Mouse (Mus musculus) embryonic stem cell, embryonic (primary cell): Measurements from ENCODE around the gene Ppdpf.

Source experiments
- CTCF ChIA-PET, 4 experiments: fragments of 300-600 bp in 2 of 4; fragments of 350-600 bp in 2 of 4; sonication (Branson Sonifier 250); formaldehyde crosslinking; loops; one replicate each; lab custom pipeline; 2022; ENCODE audit warnings: inconsistent platforms in 2 of 4; lab: Charles Lee
- POLR2A ChIA-PET, 4 experiments: fragments of 300-600 bp in 2 of 4; fragments of 350-600 bp in 2 of 4; sonication (Branson Sonifier 250); formaldehyde crosslinking; loops; one replicate each; lab custom pipeline; 2022; ENCODE audit warnings: antibody characterized with exemption in 4 of 4, inconsistent platforms in 1 of 4; lab: Charles Lee

Gene Ppdpf

GRCm38 (mm10) chr2:181155801-181156200 is 31.2 kb upstream of the Ppdpf start:
- POLR2A ChIA-PET = interaction anchor here in 3 of 4 experiments (0.5 to 1.9 kb wide), 10 partner anchors 12 to 1351 kb away, joined by 3 to 7 read pairs (median 3); partner anchors contain the start of gene Ppdpf (in 1 of the 3)
- CTCF ChIA-PET = interaction anchor here in 2 of 4 experiments (0.6 to 1.1 kb wide), 3 partner anchors 34 to 171 kb away, joined by 3 to 4 read pairs (median 3); no protein-coding TSS in a partner anchor

DNA sequence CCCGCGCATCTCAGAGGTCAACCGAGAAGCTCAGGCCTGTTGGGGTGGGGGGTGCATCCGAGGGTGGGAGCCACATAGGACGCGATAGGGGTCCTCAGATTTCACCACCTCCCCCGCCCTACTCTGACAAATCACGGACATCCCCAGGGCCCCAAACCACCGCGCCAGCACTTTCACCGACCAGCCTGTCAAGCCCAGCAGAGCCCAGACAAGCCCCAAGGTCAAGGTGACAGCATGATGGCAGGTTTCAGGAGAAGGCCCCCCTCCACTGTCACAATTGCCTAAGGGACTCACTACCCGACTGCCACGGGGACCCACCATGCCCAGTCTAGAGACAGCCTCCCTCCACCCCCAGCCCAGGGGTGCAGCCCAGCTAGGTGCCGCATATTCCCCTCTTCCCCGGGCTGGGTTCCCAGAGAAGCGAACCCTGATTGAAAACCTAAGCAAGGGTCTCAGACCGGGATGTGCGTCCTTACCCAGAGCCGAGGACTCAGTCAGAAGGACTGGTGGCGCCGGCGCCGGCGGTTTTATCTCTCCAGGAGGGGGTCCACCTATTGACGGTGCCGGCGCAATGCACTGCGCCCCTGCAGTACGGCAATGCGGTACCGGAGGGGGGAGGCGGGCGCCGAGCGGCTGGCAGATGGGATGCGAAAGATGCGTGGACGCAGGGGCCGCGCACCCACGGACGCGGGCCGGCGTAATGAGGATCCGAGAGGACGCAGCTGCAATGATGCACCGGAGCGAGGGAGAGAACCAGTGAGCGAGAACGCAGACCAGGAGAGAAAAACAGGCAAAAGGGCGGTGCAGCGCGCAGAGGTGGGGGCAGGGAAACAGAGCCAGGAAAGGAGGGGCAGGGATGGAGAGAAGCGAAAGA is 30.6 kb upstream of the Ppdpf start, which contains the start of gene Eef1a2:
Eef1a2 (minus strand) TSS at position 767 of the 874 bp plus-strand sequence.
- CTCF ChIA-PET = interaction anchor here in 2 of 4 experiments (0.6 to 1.1 kb wide), 4 partner anchors 34 to 176 kb away, joined by 3 to 4 read pairs (median 3); no protein-coding TSS in a partner anchor
- POLR2A ChIA-PET = interaction anchor here in 2 of 4 experiments (0.6 to 1.4 kb wide), 8 partner anchors 13 to 1351 kb away, joined by 3 to 7 read pairs (median 3); partner anchors contain the start of gene Ppdpf (in 1 of the 2)

GRCm38 (mm10) chr2:181157180-181157579 is 29.9 kb upstream of the Ppdpf start:
- POLR2A ChIA-PET = interaction anchor here in 1 of 4 experiments (0.6 to 1.3 kb wide), 4 partner anchors 13 to 125 kb away, joined by 3 read pairs; partner anchors contain the start of gene Ppdpf
- CTCF ChIA-PET = interaction anchor here in 1 of 4 experiments (1.0 kb wide), 1 partner anchor 175 kb away, joined by 3 read pairs; no protein-coding TSS in a partner anchor

DNA sequence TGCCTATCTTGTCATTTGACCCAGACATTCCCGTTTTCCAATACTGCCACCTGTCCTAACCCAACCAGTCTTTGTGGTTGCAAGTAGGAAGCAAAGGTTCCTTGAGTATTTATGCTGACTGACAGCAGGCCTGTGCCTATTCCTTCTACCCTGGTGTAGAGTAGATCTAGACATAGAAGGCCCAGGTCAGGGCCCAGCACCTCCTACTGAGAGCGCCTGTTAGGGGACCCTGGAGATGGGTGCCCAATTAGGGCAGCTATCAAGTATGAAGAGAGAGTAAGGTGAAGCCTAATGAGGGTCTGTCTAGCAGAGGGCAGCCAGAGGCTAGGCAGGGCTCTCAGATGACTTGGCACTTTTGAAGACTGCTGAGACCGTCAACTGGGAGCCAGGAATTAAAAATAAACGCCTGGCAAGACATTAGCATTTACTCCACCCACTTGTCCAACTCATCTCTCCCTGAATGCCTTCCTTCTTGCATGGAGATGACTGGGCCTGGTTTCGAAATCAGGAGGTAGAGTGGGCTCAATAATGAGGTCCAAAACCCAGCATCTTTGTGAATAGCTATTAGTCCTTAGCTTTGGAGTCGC is 29.2 kb upstream of the Ppdpf start:
- CTCF ChIA-PET = interaction anchor here in 1 of 4 experiments (1.0 kb wide), 1 partner anchor 175 kb away, joined by 3 read pairs; no protein-coding TSS in a partner anchor
- POLR2A ChIA-PET = interaction anchor here in 1 of 4 experiments (0.6 to 0.7 kb wide), 2 partner anchors 31 to 125 kb away, joined by 3 read pairs; no protein-coding TSS in a partner anchor

- ChIA-PET CTCF (interaction anchor here in 1 of 4 experiments (1.2 kb wide), 1 partner anchor 29 kb away, joined by 5 read pairs; the partner anchor contains the start of gene Ppdpf), POLR2A (interaction anchor here in 1 of 4 experiments (1.3 kb wide), 1 partner anchor 8 kb away, joined by 3 read pairs; no protein-coding TSS in a partner anchor)
Observed at GRCm38 (mm10) chr2:181158471-181158870, 28.6 kb upstream of the Ppdpf start.

DNA sequence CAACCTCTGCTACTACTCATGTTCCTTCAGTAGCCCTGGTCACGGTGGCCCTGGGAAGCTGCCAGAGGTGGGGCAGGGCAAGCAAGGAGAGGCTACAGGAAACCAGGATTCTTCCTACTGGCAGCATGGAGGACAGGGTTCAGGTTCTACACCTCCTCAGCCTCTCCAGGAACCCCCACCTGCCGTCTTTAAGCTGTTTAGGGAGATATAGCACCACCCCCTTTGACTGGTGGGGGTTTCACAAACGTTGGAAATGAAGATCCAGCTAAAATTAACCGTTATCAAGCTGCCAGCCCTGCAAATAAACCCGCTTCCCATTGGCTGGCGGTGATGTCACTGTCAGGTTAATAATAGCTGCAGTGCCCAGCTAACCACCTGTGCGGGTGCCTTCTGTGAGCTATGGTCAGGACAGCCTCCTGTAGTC is 27.9 kb upstream of the Ppdpf start:
- ChIA-PET CTCF (interaction anchor here in 1 of 4 experiments (0.7 to 1.2 kb wide), 3 partner anchors 28 to 520 kb away, joined by 3 to 5 read pairs (median 4); partner anchors contain the start of gene Ppdpf), POLR2A (interaction anchor here in 1 of 4 experiments (1.0 to 1.3 kb wide), 2 partner anchors 9 to 28 kb away, joined by 3 to 6 read pairs; partner anchors contain the start of gene Ppdpf)

DNA sequence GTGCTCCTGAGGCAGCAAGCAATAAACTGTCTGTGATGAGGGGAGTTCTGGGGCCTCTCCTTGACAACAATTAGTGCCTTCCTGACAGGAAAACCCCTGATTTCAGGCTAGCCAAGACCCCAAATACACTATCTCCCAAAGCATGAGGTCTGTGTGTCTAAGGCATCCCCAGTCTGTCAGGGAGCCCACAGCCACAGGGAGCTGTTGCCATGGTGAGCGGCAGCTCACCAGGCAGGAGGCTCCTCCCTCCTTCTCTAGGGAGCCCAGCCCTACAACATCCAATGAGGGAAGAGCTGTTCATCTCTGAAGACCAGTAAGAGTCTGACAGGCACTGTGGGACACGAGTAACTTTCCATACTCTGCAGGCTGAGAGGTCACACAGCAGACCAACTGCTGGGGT is 27.3 kb upstream of the Ppdpf start:
- CTCF ChIA-PET = interaction anchor here in 1 of 4 experiments (0.6 to 1.2 kb wide), 4 partner anchors 27 to 731 kb away, joined by 3 to 5 read pairs (median 4); partner anchors contain the start of gene Ppdpf
- POLR2A ChIA-PET = interaction anchor here in 1 of 4 experiments (1.0 to 1.3 kb wide), 3 partner anchors 10 to 29 kb away, joined by 3 to 6 read pairs (median 3); partner anchors contain the start of gene Ppdpf

GRCm38 (mm10) chr2:181160821-181161220 is 26.2 kb upstream of the Ppdpf start:
- CTCF ChIA-PET = interaction anchor here in 1 of 4 experiments (0.7 kb wide), 1 partner anchor 26 kb away, joined by 3 read pairs; the partner anchor contains the start of gene Ppdpf
- POLR2A ChIA-PET = interaction anchor here in 1 of 4 experiments (0.6 kb wide), 1 partner anchor 463 kb away, joined by 3 read pairs; no protein-coding TSS in a partner anchor

DNA sequence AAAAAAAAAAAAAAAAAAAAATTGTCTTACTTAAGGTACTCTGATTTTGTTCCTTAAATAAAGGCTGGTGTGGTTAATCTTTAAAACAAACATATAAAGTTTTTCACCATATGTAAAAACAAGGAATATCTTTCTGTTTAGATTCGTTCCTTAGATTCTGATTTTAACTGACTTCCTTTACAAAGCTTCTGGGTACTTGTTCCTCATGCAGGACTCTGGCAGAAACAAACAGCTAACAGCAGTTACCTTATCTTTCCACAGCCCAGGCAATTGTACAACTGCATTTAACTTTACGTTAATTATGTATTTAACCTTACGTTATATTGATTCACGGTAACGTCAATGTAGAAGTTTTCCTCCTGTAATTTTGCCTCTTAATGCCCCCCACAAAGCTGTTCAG is 20.6 kb upstream of the Ppdpf start:
- ChIA-PET POLR2A (interaction anchor here in 2 of 4 experiments (0.6 to 1.4 kb wide), 5 partner anchors 10 to 437 kb away, joined by 3 to 6 read pairs (median 4); partner anchors contain the start of gene Ppdpf (in 1 of the 2)), CTCF (interaction anchor here in 1 of 4 experiments (0.7 kb wide), 1 partner anchor 140 kb away, joined by 3 read pairs; no protein-coding TSS in a partner anchor)

GRCm38 (mm10) chr2:181174646-181175045 is 12.4 kb upstream of the Ppdpf start:
- ChIA-PET POLR2A (interaction anchor here in 1 of 4 experiments (0.6 to 1.0 kb wide), 3 partner anchors 12 to 917 kb away, joined by 3 to 4 read pairs (median 3); partner anchors contain the start of gene Ppdpf), CTCF (interaction anchor here in 1 of 4 experiments (1.0 kb wide), 1 partner anchor 12 kb away, joined by 3 read pairs; no protein-coding TSS in a partner anchor)

DNA sequence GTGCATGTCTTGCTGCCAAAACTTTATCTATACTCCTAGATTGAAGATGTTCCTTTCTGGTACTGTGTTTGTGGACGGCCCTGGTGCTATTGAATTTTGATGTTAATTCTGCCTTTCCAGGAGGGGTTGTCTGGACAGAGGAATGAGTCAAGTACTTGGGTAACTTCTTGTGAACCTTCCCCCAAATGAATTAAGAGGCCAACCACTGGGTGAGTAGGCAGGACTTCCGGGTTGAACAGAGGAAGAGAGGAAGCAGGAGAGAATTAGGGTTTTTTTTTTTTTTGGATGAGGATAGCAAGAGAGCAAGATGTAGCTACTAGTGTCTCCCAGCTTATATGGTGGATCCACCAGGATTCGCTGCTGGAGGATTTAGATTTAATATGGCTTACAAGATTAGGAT is 9.0 kb upstream of the Ppdpf start:
- ChIA-PET POLR2A (interaction anchor here in 2 of 4 experiments (0.6 to 1.4 kb wide), 4 partner anchors 9 to 667 kb away, joined by 3 to 4 read pairs (median 3); partner anchors contain the start of gene Ppdpf (in 2 of the 2)), CTCF (interaction anchor here in 2 of 4 experiments (0.7 to 1.3 kb wide), 2 partner anchors 9 to 271 kb away, joined by 3 to 8 read pairs; partner anchors contain the start of gene Ppdpf (in 1 of the 2))

GRCm38 (mm10) chr2:181178471-181178870 is 8.6 kb upstream of the Ppdpf start:
- ChIA-PET POLR2A (interaction anchor here in 2 of 4 experiments (0.6 to 1.4 kb wide), 6 partner anchors 8 to 667 kb away, joined by 3 to 4 read pairs (median 3); partner anchors contain the start of gene Ppdpf (in 2 of the 2)), CTCF (interaction anchor here in 2 of 4 experiments (0.7 to 1.3 kb wide), 3 partner anchors 8 to 271 kb away, joined by 3 to 8 read pairs (median 5); partner anchors contain the start of gene Ppdpf (in 1 of the 2))

DNA sequence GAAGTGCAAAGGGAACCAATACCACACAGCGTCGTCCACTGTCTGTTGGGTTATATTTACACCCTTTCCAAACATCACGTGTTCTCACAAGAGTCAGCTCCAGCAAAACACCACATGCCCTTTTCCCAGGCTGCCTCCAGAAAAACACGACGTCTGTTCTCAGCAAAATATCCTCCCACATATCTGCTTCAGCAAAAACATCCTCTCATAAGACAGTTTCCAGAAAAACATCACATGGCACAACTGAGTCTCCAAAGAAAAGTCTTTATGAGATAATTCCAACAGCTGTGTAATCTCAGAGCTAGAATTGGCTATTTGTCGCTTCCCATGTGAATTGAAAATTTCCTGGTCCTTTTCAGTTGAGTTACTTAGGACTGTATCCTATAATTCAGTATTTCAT is 6.1 kb upstream of the Ppdpf start:
- ChIA-PET CTCF (no interaction called here), POLR2A (no interaction called here)

- CTCF ChIA-PET = interaction anchor here (0.5 to 2.7 kb wide), 85 partner anchors 8 to 1606 kb away, joined by 3 to 43 read pairs (median 4); partner anchors contain the start of genes Rtel1 (in 4 of the 4), Arfrp1 (in 3 of the 4), Fndc11 (in 3 of the 4) and Srms (in 3 of the 4)
Observed at GRCm38 (mm10) chr2:181186635-181187034, 412 bp upstream of the Ppdpf start.

GRCm38 (mm10) chr2:181188681-181189080 is 1.6 kb downstream of the Ppdpf start:
- ChIA-PET CTCF (interaction anchor here in 3 of 4 experiments (0.7 to 2.7 kb wide), 10 partner anchors 10 to 490 kb away, joined by 3 to 43 read pairs (median 3); partner anchors contain the start of genes Arfrp1 (in 1 of the 3), Srms (in 1 of the 3) and Zgpat (in 1 of the 3)), POLR2A (interaction anchor here in 3 of 4 experiments (0.6 to 3.5 kb wide), 31 partner anchors 10 to 240 kb away, joined by 3 to 25 read pairs (median 4); partner anchors contain the start of genes Fndc11 (in 2 of the 3), Srms (in 2 of the 3), Arfrp1 (in 1 of the 3) and Rtel1 (in 1 of the 3))

More at GRCm38 (mm10) chr2:181186635-181187034, 412 bp upstream of the Ppdpf start:
- POLR2A ChIA-PET = interaction anchor here in 3 of 4 experiments (0.5 to 3.5 kb wide), 80 partner anchors 8 to 1068 kb away, joined by 3 to 25 read pairs (median 4); partner anchors contain the start of genes Fndc11 (in 3 of the 3), Arfrp1 (in 2 of the 3), Dnajc5 (in 2 of the 3) and Rtel1 (in 2 of the 3)

- POLR2A ChIA-PET = interaction anchor here in 3 of 4 experiments (0.5 to 3.5 kb wide), 22 partner anchors 9 to 181 kb away, joined by 3 to 21 read pairs (median 5); partner anchors contain the start of genes Fndc11 (in 2 of the 3), Srms (in 2 of the 3), Arfrp1 (in 1 of the 3) and Zgpat (in 1 of the 3)
- CTCF ChIA-PET = interaction anchor here in 3 of 4 experiments (0.6 to 1.6 kb wide), 11 partner anchors 9 to 489 kb away, joined by 3 to 4 read pairs (median 3); partner anchors contain the start of genes Arfrp1 (in 1 of the 3), Srms (in 1 of the 3) and Zgpat (in 1 of the 3)
Observed at GRCm38 (mm10) chr2:181189321-181189720, 2.3 kb downstream of the Ppdpf start.
